Mouse (Mus musculus): Measurements from ENCODE around the gene Eif2d. TPM values are rescaled to one million over a fixed set of nuclear protein-coding genes. Genes with fewer than 3 reads are reported as not detected.

Gene Eif2d
- total RNA-seq, 2 experiments from 2014 or later = 19.4 to 28.1 TPM

DNA sequence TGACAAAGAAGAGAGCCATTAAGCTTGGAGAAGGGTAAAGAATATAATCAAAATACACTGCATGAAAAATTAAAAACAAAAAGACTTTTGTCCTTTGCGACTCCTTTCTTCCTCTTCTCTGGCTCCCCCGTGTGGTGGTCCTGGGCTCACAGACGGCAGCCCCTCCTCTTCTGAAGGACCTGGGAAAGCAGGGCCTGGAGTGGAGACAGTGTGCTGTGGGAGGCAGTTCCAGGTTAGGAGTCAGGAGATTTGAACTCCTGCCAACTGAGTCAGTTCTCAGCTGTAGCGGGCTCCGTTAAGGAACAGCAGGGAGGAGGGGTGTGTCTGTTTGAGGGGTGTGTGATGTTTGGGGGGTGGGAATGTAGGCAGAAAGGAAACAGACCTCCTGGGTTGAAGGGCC lies 54.5 kb downstream of the Eif2d start:
- ATAC-seq (replicated peaks; ENCODE audit: low FRiP score, poor library complexity, severe bottlenecking) = no peak

DNA sequence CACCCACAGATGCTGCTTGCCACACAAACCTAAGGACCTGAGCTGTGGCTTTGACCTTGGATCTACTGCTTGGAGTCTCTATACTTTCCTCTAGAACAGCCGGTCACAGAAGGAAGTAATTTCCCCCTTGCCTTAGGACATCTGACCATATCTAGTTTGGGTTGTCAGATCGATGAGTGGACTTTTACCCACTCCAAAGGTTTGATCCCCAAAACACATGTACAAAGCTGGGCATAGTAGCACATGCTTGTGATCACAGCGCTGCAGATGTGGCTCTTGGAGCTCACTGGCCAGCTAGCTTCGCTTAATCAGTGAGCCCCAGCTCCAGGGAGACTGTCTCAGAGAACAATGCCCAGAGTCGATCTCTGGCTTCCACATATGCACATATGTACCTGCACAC lies 55.1 kb downstream of the Eif2d start:
- no peak for ATAC-seq (replicated peaks; ENCODE audit: low FRiP score, poor library complexity, severe bottlenecking)

DNA sequence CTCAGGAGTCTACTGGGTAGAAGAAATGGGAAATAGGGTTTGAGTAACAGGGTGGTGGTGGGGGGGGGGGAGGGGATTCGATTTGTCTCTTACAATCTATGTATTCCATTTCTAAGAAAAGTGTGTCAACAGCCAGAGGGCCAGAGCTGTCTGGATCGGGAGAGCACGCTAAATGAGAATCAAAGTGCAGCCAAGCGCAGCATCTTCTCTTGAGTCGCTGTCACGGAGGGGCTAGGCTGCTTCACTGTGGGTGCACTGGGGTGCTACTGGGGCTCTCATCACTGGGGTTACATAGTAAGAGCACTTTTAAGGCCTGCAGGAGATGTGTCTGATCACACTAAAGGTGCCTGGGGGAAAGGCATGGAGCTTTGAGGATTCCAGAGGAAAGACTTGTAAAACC lies 55.8 kb downstream of the Eif2d start:
- ATAC-seq (replicated peaks; ENCODE audit: low FRiP score, poor library complexity, severe bottlenecking) = no peak

DNA sequence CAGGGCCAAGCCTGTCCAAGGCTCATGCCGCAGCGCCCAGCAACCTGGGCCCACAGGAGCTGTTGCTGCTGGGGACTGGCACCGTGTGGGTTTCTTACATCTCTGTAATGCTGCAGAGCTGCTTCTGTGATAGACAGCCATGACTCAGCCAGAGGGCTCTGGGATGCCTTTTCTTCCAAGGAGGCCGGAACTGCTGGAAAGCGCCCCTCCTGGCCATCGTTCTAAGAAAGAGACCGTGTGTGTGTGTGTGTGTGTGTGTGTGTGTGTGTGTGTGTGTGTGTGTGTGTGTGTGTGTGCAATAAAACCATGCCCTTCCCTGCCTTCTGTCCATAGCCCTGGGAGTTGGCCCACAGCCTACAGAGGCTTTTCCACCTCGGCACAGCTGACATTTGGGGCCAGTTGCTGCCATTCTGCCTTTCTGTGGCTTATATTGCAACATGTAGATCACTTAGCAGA lies 57.0 kb downstream of the Eif2d start:
- ATAC-seq (replicated peaks; ENCODE audit: low FRiP score, poor library complexity, severe bottlenecking) = no peak

DNA sequence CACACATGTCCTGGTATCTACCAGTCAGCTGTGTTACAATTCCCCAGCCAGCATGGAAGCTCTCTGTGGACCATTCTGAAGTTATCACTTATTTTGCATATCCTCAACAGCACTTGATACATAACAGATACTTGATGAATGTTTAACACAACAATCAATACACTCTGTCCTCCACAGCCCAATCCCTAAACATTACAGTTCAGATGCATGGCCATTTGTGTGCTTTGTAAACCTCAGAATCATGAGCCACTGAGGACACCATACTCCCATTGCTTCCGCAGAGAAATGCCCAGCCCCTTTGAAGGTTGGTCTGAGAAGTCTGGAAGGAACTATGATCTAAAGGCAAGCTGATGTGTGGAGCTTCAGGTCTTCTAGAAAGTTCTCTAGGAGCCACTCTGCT lies 58.7 kb downstream of the Eif2d start:
- no peak for ATAC-seq (replicated peaks; ENCODE audit: low FRiP score, poor library complexity, severe bottlenecking)

DNA sequence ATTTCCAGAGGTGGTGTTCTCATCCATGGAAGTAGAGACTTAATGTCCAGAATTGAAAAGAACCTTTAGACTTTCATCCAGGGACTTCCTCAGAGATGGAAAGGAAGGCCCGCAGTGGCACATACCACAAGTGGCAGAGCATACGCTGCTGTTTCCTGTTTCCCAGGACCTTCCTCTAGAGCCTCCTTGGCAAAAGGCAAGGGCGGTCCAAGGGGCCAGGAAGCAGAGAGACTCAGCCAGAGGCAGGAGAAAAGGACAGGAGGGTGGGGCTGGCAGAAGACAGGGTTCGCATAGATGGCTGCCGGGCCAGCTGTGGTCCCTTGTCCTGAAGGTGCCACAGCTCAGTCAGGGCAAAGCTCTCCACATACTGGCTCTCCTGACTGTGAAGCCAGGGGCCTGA lies 60.0 kb downstream of the Eif2d start:
- no peak for ATAC-seq (replicated peaks; ENCODE audit: low FRiP score, poor library complexity, severe bottlenecking)

DNA sequence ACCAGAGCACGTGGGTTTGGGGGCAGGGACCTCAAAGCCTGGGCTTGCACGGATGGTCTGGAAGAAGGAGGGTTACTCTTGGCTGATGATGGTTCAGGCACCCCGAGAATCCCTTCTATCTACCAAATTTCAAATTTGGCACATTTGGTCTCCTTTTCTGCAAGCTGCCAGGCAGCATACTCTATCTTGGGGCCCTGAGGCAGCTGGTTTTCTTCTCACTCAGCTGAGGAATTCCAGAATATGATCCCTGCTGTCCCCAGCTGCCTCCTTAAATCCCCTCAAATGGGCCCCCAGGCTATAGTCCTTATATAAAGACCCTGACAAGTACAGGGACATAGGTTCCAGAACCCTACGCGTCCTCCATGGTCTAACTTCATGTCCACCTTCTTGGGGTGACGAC lies 60.4 kb downstream of the Eif2d start:
- ATAC-seq (replicated peaks; ENCODE audit: low FRiP score, poor library complexity, severe bottlenecking) = no peak

DNA sequence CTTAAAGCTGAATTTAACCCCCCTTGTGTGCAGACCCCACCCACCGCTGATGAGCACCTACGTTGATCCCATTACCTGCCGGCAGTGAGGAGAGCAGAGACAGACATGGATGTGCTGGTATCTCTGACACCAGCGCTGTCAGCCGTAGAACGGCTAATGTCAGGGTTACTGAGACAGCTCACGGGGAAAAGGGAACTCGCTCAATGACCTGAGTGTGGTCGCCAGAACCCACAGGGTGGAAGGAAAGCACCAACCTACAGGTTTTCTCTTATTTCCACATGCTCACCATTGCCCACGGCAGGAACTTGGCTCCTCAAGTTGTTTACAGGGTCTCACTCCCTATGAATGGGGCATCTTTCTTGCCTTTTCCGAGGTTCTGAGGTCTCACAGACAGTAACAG lies 66.0 kb downstream of the Eif2d start:
- ATAC-seq (replicated peaks; ENCODE audit: low FRiP score, poor library complexity, severe bottlenecking) = no peak

DNA sequence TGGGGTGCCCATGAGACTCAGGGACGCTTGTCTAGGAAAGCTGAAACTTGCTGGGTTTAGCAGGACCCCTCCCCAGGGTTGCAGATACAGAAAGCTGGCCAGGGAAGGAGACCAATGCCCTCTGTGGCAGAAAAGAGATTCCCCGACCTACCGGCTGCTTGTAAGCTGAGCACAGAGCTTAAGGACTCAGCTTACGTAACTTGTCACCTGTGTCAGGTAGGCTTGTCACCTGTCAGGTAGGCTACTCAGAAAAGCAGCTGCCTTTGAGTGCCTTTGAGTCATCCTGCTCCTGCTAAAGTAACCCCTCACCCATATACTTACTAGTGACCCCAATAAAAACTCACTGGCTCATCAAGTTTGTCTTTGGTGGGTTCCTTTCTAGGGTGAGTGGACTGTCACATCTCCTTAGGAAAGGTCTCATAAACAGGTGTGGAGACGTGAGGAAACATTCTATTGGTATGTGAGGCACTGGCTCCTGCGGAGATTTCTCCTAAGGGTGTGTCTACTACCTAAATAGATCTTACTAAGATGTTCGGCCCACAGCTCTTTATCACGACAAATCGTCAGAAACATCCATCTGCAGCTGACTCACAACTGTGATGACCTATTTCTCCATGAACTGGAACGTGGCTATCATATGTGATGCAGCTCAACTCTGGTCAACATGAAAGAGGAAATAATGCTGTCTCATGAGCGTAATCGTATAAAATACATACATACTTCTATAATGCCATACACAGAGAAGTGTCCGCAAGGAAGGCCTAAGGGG lies 69.0 kb downstream of the Eif2d start:
- no peak for ATAC-seq (replicated peaks; ENCODE audit: low FRiP score, poor library complexity, severe bottlenecking)

DNA sequence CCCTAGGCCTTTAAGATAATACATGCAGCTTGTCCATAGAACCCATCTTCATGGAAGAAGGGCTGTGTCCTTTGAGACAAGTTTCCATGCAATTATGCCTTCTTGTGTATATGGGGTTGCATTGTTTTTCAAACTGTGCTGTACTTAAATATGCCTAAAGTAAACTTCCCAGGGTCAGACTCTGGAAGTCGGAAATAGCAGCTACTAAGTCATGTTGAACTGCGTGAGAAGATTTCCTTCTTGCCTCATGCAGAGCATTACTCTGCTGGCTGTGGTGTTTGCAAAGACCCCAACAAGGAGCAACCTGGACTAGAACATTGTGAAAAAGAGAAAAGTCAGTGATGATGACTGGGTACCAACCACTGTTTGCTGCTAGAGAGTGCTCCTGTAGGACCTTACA lies 70.4 kb downstream of the Eif2d start:
- ATAC-seq (replicated peaks; ENCODE audit: low FRiP score, poor library complexity, severe bottlenecking) = no peak

DNA sequence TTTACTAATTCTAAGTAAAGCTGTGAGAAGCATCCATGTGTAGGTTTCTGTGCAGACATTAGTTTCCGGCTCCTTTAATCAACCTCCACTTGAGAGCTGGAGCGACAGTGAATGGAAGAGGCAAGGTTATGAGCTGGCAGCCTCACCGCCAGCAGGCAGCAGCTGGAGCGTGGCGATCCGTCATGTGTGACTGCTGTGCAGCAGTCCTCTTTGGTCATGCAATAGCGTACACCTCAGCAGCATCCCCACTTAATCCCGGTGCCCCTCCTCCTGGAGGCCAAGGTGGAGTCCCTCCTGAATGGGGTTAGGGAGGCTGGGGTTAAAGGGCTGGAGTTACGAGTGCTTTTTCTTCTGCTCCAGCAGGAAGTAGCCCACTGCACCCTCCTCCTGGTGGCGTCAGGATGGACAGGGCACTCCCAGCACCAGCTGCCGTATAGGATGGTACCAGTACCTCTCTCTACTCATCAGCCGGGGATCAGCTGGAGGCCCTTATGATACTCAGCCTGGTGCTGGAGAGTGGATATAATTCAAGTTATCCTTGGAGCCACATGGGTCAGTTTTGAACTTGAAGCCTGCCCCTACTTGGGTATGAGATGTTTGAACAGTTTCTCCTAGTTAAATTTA lies 72.0 kb downstream of the Eif2d start:
- no peak for ATAC-seq (replicated peaks; ENCODE audit: low FRiP score, poor library complexity, severe bottlenecking)

DNA sequence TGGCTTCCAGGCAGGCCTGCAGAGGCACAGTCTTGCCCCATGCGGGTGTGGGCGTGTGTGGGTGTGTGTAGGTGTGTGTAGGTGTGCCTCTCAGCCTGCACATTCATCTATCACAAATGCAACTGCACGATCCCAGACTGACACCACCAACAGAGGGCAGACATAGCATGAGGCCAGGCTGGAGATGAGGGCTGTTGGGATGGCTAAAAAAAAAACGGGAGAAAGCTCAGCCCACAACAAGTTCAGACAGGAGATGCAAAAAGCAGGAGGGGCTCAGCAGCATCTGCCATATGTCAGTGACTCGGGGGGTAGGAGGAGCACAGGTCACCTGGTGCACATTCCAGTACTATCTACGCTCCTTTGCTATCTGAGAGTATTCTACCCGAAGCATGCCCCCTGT lies 75.2 kb downstream of the Eif2d start:
- ATAC-seq (replicated peaks; ENCODE audit: low FRiP score, poor library complexity, severe bottlenecking) = no peak

DNA sequence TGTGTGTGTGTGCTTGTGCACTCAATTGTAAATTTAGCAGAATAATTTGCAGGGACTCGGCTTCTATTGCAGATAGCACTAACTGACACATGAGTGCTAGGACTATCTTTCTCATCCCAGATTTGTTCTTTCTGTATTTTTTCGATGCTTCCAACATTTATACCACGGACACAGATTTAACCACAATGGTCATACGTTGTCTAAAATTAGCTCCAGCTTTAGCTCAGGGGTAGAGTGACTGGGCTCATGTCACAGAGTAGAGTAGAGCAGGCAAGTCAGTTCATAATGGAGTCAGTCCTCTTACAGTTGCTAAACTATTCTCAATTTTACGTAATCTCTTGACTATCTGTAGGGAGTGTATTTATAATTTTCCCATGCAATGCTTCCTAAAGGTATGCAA lies 75.7 kb downstream of the Eif2d start:
- ATAC-seq (replicated peaks; ENCODE audit: low FRiP score, poor library complexity, severe bottlenecking) = no peak

DNA sequence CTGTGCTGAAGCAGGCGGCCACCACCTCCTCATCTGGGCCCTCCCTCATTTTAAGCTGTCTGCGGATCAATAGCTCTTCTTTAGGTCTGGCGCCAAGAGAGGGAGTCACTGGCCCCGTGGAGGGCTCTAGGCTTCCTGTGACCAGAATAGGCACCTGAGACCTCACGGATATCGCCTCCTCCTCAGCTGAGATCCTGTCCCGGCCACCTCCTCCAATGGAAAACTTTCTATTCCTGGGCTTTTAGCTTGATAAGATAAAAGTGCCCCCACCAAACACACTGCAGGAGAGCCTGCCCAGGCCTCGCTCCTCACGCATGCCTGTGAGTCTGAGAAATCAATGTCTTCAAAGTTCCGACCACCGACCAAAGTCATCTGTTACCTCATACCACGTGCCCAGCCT lies 80.5 kb downstream of the Eif2d start:
- no peak for ATAC-seq (replicated peaks; ENCODE audit: low FRiP score, poor library complexity, severe bottlenecking)

DNA sequence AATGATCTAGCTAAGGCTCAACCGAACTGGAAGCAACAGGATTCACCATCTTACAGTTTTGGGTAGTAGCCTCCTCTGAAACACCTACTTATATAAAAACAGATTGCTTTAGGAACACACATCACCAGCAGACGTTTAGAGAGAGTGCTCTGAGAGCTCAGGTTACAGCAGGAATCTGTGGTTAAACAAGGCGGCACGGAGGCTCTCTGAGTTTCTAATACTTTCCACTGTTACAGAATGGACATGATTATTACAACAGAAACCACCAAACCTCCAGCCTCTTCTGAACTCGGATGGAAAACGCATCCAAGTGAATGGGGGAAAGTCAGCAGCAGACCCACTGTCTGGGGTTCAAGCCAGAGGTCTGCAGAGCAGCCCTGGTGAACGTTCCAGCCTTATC lies 83.1 kb downstream of the Eif2d start:
- no peak for ATAC-seq (replicated peaks; ENCODE audit: low FRiP score, poor library complexity, severe bottlenecking)

Other genes starting within 250 kb of the Eif2d start
- gene Il20, start 241.7 kb upstream of the Eif2d start, total RNA-seq (2015; ENCODE audit: low replicate concordance) = not detected in 2 replicates
- not detected in 2 replicates for gene Il20, start 241.7 kb upstream of the Eif2d start, total RNA-seq (2017; ENCODE audit: low replicate concordance)
- not detected in 2 replicates for gene Il19, start 213.1 kb upstream of the Eif2d start, total RNA-seq (2015; ENCODE audit: low replicate concordance)
- not detected in 2 replicates for gene Il19, start 213.1 kb upstream of the Eif2d start, total RNA-seq (2017; ENCODE audit: low replicate concordance)
- not detected in 2 replicates for gene Il10, start 133.3 kb upstream of the Eif2d start, total RNA-seq (2015; ENCODE audit: low replicate concordance)
- gene Il10, start 133.3 kb upstream of the Eif2d start, total RNA-seq (2017; ENCODE audit: low replicate concordance) = not detected in 2 replicates
- 30.3 and 36.9 TPM in 2 replicates for gene Mapkapk2, start 55.4 kb upstream of the Eif2d start, total RNA-seq (2015; ENCODE audit: low replicate concordance)
- gene Mapkapk2, start 55.4 kb upstream of the Eif2d start, total RNA-seq (2017; ENCODE audit: low replicate concordance) = 16.0 and 23.2 TPM in 2 replicates
- 25.2 and 25.9 TPM in 2 replicates for gene Dyrk3, start 14.8 kb upstream of the Eif2d start, total RNA-seq (2015; ENCODE audit: low replicate concordance)
- 14.4 and 23.5 TPM in 2 replicates for gene Dyrk3, start 14.8 kb upstream of the Eif2d start, total RNA-seq (2017; ENCODE audit: low replicate concordance)
- gene Rassf5, start 92.1 kb downstream of the Eif2d start, total RNA-seq (2015; ENCODE audit: low replicate concordance) = 12.6 and 14.7 TPM in 2 replicates
- 5.0 and 17.8 TPM in 2 replicates for gene Rassf5, start 92.1 kb downstream of the Eif2d start, total RNA-seq (2017; ENCODE audit: low replicate concordance)
- 2.5 and 18.4 TPM in 2 replicates for gene Ikbke, start 126.4 kb downstream of the Eif2d start, total RNA-seq (2015; ENCODE audit: low replicate concordance)
- gene Ikbke, start 126.4 kb downstream of the Eif2d start, total RNA-seq (2017; ENCODE audit: low replicate concordance) = 4.8 and 6.7 TPM in 2 replicates

Measured in erythroid progenitor cell, adult 5-6 weeks (primary cell).